Mouse (Mus musculus) megakaryocyte, embryonic 14.5 days (primary cell): ENCODE results near the gene Gm28729. TPM values are rescaled to one million over a fixed set of nuclear protein-coding genes. Genes with fewer than 3 reads are reported as not detected.
"Not testable (repeated sequence)": the region's sequence is repeated elsewhere in the genome, so short reads cannot be mapped to it uniquely, and the experiment has no call there.

ENCODE experiments used
- H3K27me3 ChIP-seq: replicated peaks from 2 replicates; pipeline ENCODE3; 2012; ENCODE audit warnings: inconsistent platforms
- H3K36me3 ChIP-seq: replicated peaks from 2 replicates; pipeline ENCODE3; 2012; ENCODE audit warnings: low read length, inconsistent platforms, mixed read lengths
- H3K4me1 ChIP-seq: 2 replicates; pipeline ENCODE4 v1.6.1; 2012; ENCODE audit warnings: inconsistent platforms
- H3K4me3 ChIP-seq: replicated peaks from 2 replicates; pipeline ENCODE3; 2012; ENCODE audit warnings: moderate library complexity, mild to moderate bottlenecking, inconsistent platforms
- H3K9me3 ChIP-seq: 2 replicates; pipeline ENCODE4 v1.6.1; 2012; ENCODE audit warnings: inconsistent platforms
- FLI1 ChIP-seq: IDR thresholded peaks from 2 replicates; pipeline ENCODE4 v1.6.1; 2012; ENCODE audit warnings: low read length, inconsistent platforms, mixed read lengths
- GATA1 ChIP-seq: IDR thresholded peaks from 3 replicates; pipeline ENCODE4 v1.6.1; 2012; ENCODE audit warnings: mixed read lengths, low read length, inconsistent platforms, borderline replicate concordance
- polyA plus RNA-seq: library from polyadenylated mRNA; stranded (reverse); fragments of >175 nt; gene quantifications from 2 replicates; pipeline ENCODE4 v1.2.3, GENCODE M21; 2012; ENCODE audit warnings: low replicate concordance; ENCODE audit not compliant: insufficient read depth

Gm28729 gene
- polyA plus RNA-seq, 1 experiment = not detected

GRCm38 (mm10) chr9:96526011-96526410 is 947 bp upstream of the Gm28729 start:
- Histone ChIP-seq H3K4me3 (peak overlapping the region; percentile 28), H3K9me3 (no peaks in the 10 kb centered on the region), H3K4me1 (peaks cover 16% of the 10 kb centered on the region), H3K36me3 (no peaks in the 10 kb centered on the region), H3K27me3 (peaks cover 10% of the 10 kb centered on the region)
- TF ChIP-seq GATA1 = no peak
- no peak for TF ChIP-seq FLI1

GRCm38 (mm10) chr9:96523148-96523547 is 1.9 kb downstream of the Gm28729 start:
- TF ChIP-seq FLI1 (no peak), GATA1 (no peak)
- H3K4me3 ChIP-seq = no peak overlapping the region
- no peaks in the 10 kb centered on the region for H3K36me3 ChIP-seq
- H3K4me1 ChIP-seq = peaks cover 16% of the 10 kb centered on the region
- H3K27me3 ChIP-seq = peaks cover 10% of the 10 kb centered on the region
- no peaks in the 10 kb centered on the region for H3K9me3 ChIP-seq

- not testable (repeated sequence) for H3K9me3 ChIP-seq, H3K4me3 ChIP-seq, H3K36me3 ChIP-seq
- Histone ChIP-seq H3K4me1 (peaks cover 23% of the 10 kb centered on the region), H3K27me3 (peaks cover 10% of the 10 kb centered on the region)
Observed at GRCm38 (mm10) chr9:96521574-96521973, 3.5 kb downstream of the Gm28729 start.

GRCm38 (mm10) chr9:96517429-96517828 is 7.6 kb downstream of the Gm28729 start:
- Histone ChIP-seq H3K36me3 (no peaks in the 10 kb centered on the region), H3K9me3 (no peaks in the 10 kb centered on the region), H3K4me1 (peaks cover 27% of the 10 kb centered on the region), H3K27me3 (no peaks in the 10 kb centered on the region), H3K4me3 (no peak overlapping the region)
- TF ChIP-seq GATA1 (no peak), FLI1 (no peak)

DNA sequence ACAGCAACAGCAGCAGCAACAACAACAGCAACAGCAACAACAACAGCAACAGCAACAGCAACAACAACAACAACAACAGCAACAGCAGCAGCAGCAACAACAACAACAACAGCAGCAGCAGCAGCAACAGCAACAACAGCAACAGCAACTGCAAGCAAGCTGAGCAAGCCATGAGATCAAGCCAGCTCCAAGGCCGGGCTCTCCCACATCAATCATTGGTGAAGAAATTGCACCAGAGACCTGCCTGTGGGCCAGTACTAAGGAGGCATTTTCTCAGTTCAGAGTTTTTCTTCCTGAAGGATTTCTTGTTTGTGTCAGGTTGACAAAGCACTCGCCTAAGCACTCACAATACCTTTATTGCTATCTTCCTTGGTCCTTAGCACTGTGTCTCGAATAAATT is 8.3 kb downstream of the Gm28729 start:
- H3K36me3 ChIP-seq = no peaks in the 10 kb centered on the region
- H3K27me3 ChIP-seq = peaks cover 3% of the 10 kb centered on the region
- no peak for TF ChIP-seq GATA1
- no peak for TF ChIP-seq FLI1

GRCm38 (mm10) chr9:96515737-96516136 is 9.3 kb downstream of the Gm28729 start:
- Histone ChIP-seq H3K4me3 (no peak overlapping the region), H3K4me1 (peaks cover 27% of the 10 kb centered on the region), H3K27me3 (peaks cover 6% of the 10 kb centered on the region), H3K36me3 (no peaks in the 10 kb centered on the region), H3K9me3 (no peaks in the 10 kb centered on the region)
- TF ChIP-seq GATA1 = no peak
- no peak for TF ChIP-seq FLI1

More for the DNA sequence above, 8.3 kb downstream of the Gm28729 start:
- no peaks in the 10 kb centered on the region for H3K9me3 ChIP-seq
- H3K4me1 ChIP-seq = peaks cover 27% of the 10 kb centered on the region
- H3K4me3 ChIP-seq = no peak overlapping the region

DNA sequence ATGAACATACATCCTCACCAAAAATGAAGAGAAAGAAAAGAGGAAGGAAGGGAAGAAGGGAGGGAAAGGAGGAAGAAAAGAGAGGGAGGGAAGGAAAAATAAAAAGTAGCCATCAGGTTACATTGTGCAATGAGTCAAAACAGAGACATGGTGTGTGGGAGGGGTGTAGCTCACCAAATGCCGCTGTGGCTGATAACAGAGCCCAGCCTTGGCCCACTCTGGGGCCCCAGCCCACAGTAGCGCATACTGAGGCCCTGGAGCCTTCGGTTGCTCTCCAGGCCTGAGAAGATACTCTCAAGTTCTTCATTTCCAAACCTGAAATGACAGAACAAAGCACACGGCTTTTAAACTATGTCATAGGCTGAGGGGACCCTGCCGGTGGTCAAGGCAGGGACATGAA is 10.8 kb downstream of the Gm28729 start:
- no peaks in the 10 kb centered on the region for H3K36me3 ChIP-seq
- H3K4me1 ChIP-seq = peaks cover 27% of the 10 kb centered on the region
- no peaks in the 10 kb centered on the region for H3K9me3 ChIP-seq
- H3K27me3 ChIP-seq = peaks cover 7% of the 10 kb centered on the region
- TF ChIP-seq GATA1 (no peak), FLI1 (no peak)
- no peak overlapping the region for H3K4me3 ChIP-seq

GRCm38 (mm10) chr9:96506011-96506498 is 19.0 kb downstream of the Gm28729 start:
- no peaks in the 10 kb centered on the region for H3K36me3 ChIP-seq
- H3K27me3 ChIP-seq = peaks cover 20% of the 10 kb centered on the region
- no peaks in the 10 kb centered on the region for H3K4me1 ChIP-seq
- peaks cover 9% of the 10 kb centered on the region for H3K9me3 ChIP-seq
- no peak overlapping the region for H3K4me3 ChIP-seq
- TF ChIP-seq GATA1 = no peak
- TF ChIP-seq FLI1 = no peak

GRCm38 (mm10) chr9:96505156-96505555 is 19.9 kb downstream of the Gm28729 start:
- Histone ChIP-seq H3K36me3 (no peaks in the 10 kb centered on the region), H3K9me3 (peaks cover 9% of the 10 kb centered on the region), H3K4me3 (no peak overlapping the region), H3K4me1 (no peaks in the 10 kb centered on the region), H3K27me3 (peaks cover 20% of the 10 kb centered on the region)
- no peak for TF ChIP-seq FLI1
- no peak for TF ChIP-seq GATA1

DNA sequence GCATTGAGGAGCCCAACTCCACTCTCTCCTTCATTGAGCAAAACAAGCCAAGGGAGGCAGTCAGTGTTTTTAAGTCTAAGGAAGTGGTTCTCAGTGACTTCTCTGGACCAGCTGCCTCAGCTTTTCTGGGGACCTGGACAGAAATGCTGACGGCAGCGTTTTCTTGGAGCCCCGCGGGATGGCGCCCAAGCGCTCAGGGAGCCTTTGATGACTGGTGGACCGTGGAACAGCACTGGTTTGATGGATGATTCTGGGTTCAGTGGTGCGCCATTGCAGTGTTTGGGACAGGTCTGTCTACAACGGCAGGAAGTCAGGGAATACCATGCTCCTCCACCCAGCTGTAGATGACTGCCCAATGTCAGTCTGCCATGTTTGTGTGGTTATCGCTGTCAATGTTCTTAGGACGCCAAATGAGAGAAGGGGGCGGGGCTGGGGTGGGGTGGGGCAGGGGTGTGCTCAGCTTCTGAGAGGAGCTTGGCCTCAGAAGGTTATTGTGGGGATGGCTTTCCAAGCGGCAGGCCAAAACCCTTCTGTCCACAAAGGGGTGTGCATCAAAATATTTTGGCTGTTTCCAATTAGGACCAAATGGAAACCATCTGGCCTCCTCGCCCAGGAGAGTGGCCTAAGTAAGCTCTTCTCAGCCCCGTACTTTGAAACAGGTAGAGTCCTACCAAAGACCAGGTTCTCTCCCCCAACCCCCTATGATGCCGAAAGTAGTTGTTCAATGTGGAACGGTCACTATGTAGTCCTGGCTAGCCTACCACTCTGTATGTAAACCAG is 20.8 kb downstream of the Gm28729 start:
- H3K4me3 ChIP-seq = no peak overlapping the region
- no peak for TF ChIP-seq FLI1
- no peak for TF ChIP-seq GATA1
- peaks cover 16% of the 10 kb centered on the region for H3K9me3 ChIP-seq
- no peaks in the 10 kb centered on the region for H3K36me3 ChIP-seq
- H3K27me3 ChIP-seq = peaks cover 22% of the 10 kb centered on the region
- no peaks in the 10 kb centered on the region for H3K4me1 ChIP-seq
